Mouse (Mus musculus): Measurements from ENCODE around the gene Tstd2. TPM values are rescaled to one million over a fixed set of nuclear protein-coding genes. Genes with fewer than 3 reads are reported as not detected.

Tstd2 gene
- polyA plus RNA-seq, 1 experiment from 2014 or later, result 59.5 TPM

- Histone ChIP-seq H3K27ac (replicated peaks) (no peak overlapping the region), H3K9ac (replicated peaks) (no peak overlapping the region), H3K36me3 (no peaks in the 10 kb centered on the region), H3K4me2 (replicated peaks) (no peak overlapping the region), H3K4me1 (no peaks in the 10 kb centered on the region), H3K9me3 (no peaks in the 10 kb centered on the region), H3K27me3 (no peaks in the 10 kb centered on the region), H3K4me3 (no peak overlapping the region)
- WGBS, result 87% methylated on average over 3 of the region's 3 CpGs
- no peak for ATAC-seq (ENCODE audit: low FRiP score, low read depth)
Measured at GRCm38 (mm10) chr4:46075664-46076063, 62.8 kb downstream of the Tstd2 start.

GRCm38 (mm10) chr4:46073736-46074135 is 64.8 kb downstream of the Tstd2 start:
- H3K27ac ChIP-seq (replicated peaks), result no peak overlapping the region
- H3K4me1 ChIP-seq, result 0 out of 2 replicates have a peak, but pooled peaks cover 2% of the 10 kb centered on the region
- H3K9ac ChIP-seq (replicated peaks), result no peak overlapping the region
- H3K27me3 ChIP-seq, result no peaks in the 10 kb centered on the region
- no peak overlapping the region for H3K4me2 ChIP-seq (replicated peaks)
- H3K4me3 ChIP-seq, result no peak overlapping the region
- H3K36me3 ChIP-seq, result no peaks in the 10 kb centered on the region
- no peak for ATAC-seq (ENCODE audit: low FRiP score, low read depth)
- H3K9me3 ChIP-seq, result no peaks in the 10 kb centered on the region
- WGBS, result 75% methylated on average over 4 of the region's 4 CpGs

GRCm38 (mm10) chr4:46072631-46073030 is 65.9 kb downstream of the Tstd2 start:
- no peaks in the 10 kb centered on the region for H3K9me3 ChIP-seq
- H3K9ac ChIP-seq (replicated peaks), result no peak overlapping the region
- no peak for ATAC-seq (ENCODE audit: low FRiP score, low read depth)
- no peak overlapping the region for H3K4me2 ChIP-seq (replicated peaks)
- no peaks in the 10 kb centered on the region for H3K36me3 ChIP-seq
- no peak overlapping the region for H3K27ac ChIP-seq (replicated peaks)
- WGBS, result 91% methylated on average over 6 of the region's 6 CpGs
- H3K4me3 ChIP-seq, result no peak overlapping the region
- H3K27me3 ChIP-seq, result no peaks in the 10 kb centered on the region
- H3K4me1 ChIP-seq, result 0 out of 2 replicates have a peak, but pooled peaks cover 2% of the 10 kb centered on the region

- ATAC-seq (ENCODE audit: low FRiP score, low read depth), result no peak
- H3K9ac ChIP-seq (replicated peaks), result no peak overlapping the region
- no peaks in the 10 kb centered on the region for H3K9me3 ChIP-seq
- H3K27me3 ChIP-seq, result peaks cover 3% of the 10 kb centered on the region; the same call in 1 of the 2 replicates
- H3K4me1 ChIP-seq, result 0 out of 2 replicates have a peak, but pooled peaks cover 2% of the 10 kb centered on the region
- no peak overlapping the region for H3K4me3 ChIP-seq
- 63% methylated on average over 6 of the region's 6 CpGs for WGBS
- H3K4me2 ChIP-seq (replicated peaks), result no peak overlapping the region
- H3K36me3 ChIP-seq, result no peaks in the 10 kb centered on the region
- no peak overlapping the region for H3K27ac ChIP-seq (replicated peaks)
Measured at GRCm38 (mm10) chr4:46069851-46070482, 68.5 kb downstream of the Tstd2 start.

GRCm38 (mm10) chr4:46068573-46068972 is 69.9 kb downstream of the Tstd2 start:
- H3K27ac ChIP-seq (replicated peaks), result no peak overlapping the region
- no peaks in the 10 kb centered on the region for H3K36me3 ChIP-seq
- no peak overlapping the region for H3K4me2 ChIP-seq (replicated peaks)
- WGBS, result 53% methylated on average over 1 of the region's 1 CpGs
- ATAC-seq (ENCODE audit: low FRiP score, low read depth), result no peak
- no peak overlapping the region for H3K9ac ChIP-seq (replicated peaks)
- no peaks in the 10 kb centered on the region for H3K9me3 ChIP-seq
- H3K4me1 ChIP-seq, result 0 out of 2 replicates have a peak, but pooled peaks cover 8% of the 10 kb centered on the region
- H3K4me3 ChIP-seq, result no peak overlapping the region
- peaks cover 5% of the 10 kb centered on the region; the same call in 1 of the 2 replicates for H3K27me3 ChIP-seq

- H3K9me3 ChIP-seq, result no peaks in the 10 kb centered on the region
- no peak overlapping the region for H3K9ac ChIP-seq (replicated peaks)
- H3K4me3 ChIP-seq, result no peak overlapping the region
- H3K27me3 ChIP-seq, result peaks cover 5% of the 10 kb centered on the region; the same call in 1 of the 2 replicates
- H3K4me1 ChIP-seq, result 0 out of 2 replicates have a peak, but pooled peaks cover 8% of the 10 kb centered on the region
- WGBS, result 93% methylated on average over 3 of the region's 3 CpGs
- ATAC-seq (ENCODE audit: low FRiP score, low read depth), result no peak
- H3K36me3 ChIP-seq, result no peaks in the 10 kb centered on the region
- H3K27ac ChIP-seq (replicated peaks), result no peak overlapping the region
- H3K4me2 ChIP-seq (replicated peaks), result no peak overlapping the region
Measured at GRCm38 (mm10) chr4:46068060-46068459, 70.4 kb downstream of the Tstd2 start.

GRCm38 (mm10) chr4:46065695-46066340 is 72.7 kb downstream of the Tstd2 start:
- no peak for ATAC-seq (ENCODE audit: low FRiP score, low read depth)
- H3K36me3 ChIP-seq, result no peaks in the 10 kb centered on the region
- H3K9ac ChIP-seq (replicated peaks), result no peak overlapping the region
- H3K4me3 ChIP-seq, result no peak overlapping the region
- 75% methylated on average over 8 of the region's 8 CpGs for WGBS
- 0 out of 2 replicates have a peak, but pooled peaks cover 8% of the 10 kb centered on the region for H3K4me1 ChIP-seq
- H3K27me3 ChIP-seq, result peaks cover 5% of the 10 kb centered on the region; the same call in 1 of the 2 replicates
- no peaks in the 10 kb centered on the region for H3K9me3 ChIP-seq
- no peak overlapping the region for H3K27ac ChIP-seq (replicated peaks)
- no peak overlapping the region for H3K4me2 ChIP-seq (replicated peaks)

- whole genome bisulfite sequencing, result 73% methylated on average over 3 of the region's 3 CpGs
- no peak for ATAC-seq (ENCODE audit: low FRiP score, low read depth)
- peaks cover 5% of the 10 kb centered on the region; the same call in 1 of the 2 replicates for H3K27me3 ChIP-seq
Measured at GRCm38 (mm10) chr4:46064961-46065360, 73.5 kb downstream of the Tstd2 start.

More at GRCm38 (mm10) chr4:46064961-46065360, 73.5 kb downstream of the Tstd2 start:
- Histone ChIP-seq H3K27ac (replicated peaks) (no peak overlapping the region), H3K4me1 (0 out of 2 replicates have a peak, but pooled peaks cover 5% of the 10 kb centered on the region), H3K36me3 (no peaks in the 10 kb centered on the region), H3K4me2 (replicated peaks) (no peak overlapping the region), H3K9me3 (no peaks in the 10 kb centered on the region), H3K9ac (replicated peaks) (no peak overlapping the region), H3K4me3 (no peak overlapping the region)

Other genes with a start within 250 kb of the Tstd2 start
- gene Ccdc180, start 248.4 kb downstream of the Tstd2 start, polyA plus RNA-seq (2016; fragmentation: Nextera tagmentation; extraction: Ambion mirVana), result 0.05 TPM in 1 of 2 replicates, not detected in the other
- 12.0 and 15.9 TPM in 2 replicates for gene Tdrd7, start 173.4 kb downstream of the Tstd2 start, polyA plus RNA-seq (2016; fragmentation: Nextera tagmentation; extraction: Ambion mirVana)
- gene Tmod1, start 99.8 kb downstream of the Tstd2 start, polyA plus RNA-seq (2016; fragmentation: Nextera tagmentation; extraction: Ambion mirVana), result 1.0 and 1.7 TPM in 2 replicates
- gene Ncbp1, start 81 bp downstream of the Tstd2 start, polyA plus RNA-seq (2016; fragmentation: Nextera tagmentation; extraction: Ambion mirVana), result 111 and 113 TPM in 2 replicates
- gene Xpa, start 57.6 kb upstream of the Tstd2 start, polyA plus RNA-seq (2016; fragmentation: Nextera tagmentation; extraction: Ambion mirVana), result 30.6 and 31.4 TPM in 2 replicates
- gene Foxe1, start 204.9 kb upstream of the Tstd2 start, polyA plus RNA-seq (2016; fragmentation: Nextera tagmentation; extraction: Ambion mirVana), result not detected in 2 replicates